ENCODE assay signal across 17 mouse cellular contexts in the genomic region with DNA sequence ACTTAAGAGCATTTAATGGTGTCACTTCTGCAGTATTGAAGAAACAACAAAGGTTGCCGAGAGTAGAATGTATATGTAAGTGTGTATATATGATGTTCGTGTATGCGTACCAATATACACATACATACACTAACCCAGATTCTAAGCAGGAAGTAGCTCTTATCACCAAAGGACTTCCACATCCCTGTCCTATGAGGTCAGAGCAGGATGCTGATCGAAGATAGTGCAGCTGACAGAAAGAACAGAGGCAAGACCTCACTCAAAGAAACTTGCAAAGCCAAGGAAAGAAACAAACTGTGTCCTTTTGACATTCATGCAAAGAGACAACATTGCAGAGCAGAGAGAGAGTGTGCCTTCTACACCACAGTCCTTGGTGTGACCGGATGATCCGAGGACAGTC.
DNase-seq lines count a peak whose midpoint lies in the region; ATAC-seq lines count a peak whose summit lies in the region.
"Had no signal": no experiment of that assay in that cellular context is flagged by ENCODE, and none has a peak within 500 bp of the region (broad histone marks: within the 10 kb centered on the region; RNA-seq: fewer than 3 reads in every experiment).

No protein-coding gene starts in this region.

- no peaks in the 10 kb centered on the region for H3K9me3 ChIP-seq in heart, embryonic 15.5 days (replicated peaks)
- H3K9me3 ChIP-seq in lung, embryonic 15.5 days: no peaks in the 10 kb centered on the region
- H3K9me3 ChIP-seq: forebrain, embryonic 12.5 days; hindbrain, embryonic 13.5 days; limb, embryonic 12.5 days had no signal

- no peaks in the 10 kb centered on the region for H3K27me3 ChIP-seq in heart, embryonic 15.5 days
- no peaks in the 10 kb centered on the region for H3K27me3 ChIP-seq in lung, embryonic 15.5 days
- H3K27me3 ChIP-seq: forebrain, embryonic 12.5 days; hindbrain, embryonic 13.5 days; limb, embryonic 12.5 days had no signal

- DNase-seq in heart, postnatal 10 days: no peak
- no peak for DNase-seq in lung, postnatal 14 days
- DNase-seq in T-cell, adult 2 months (ENCODE audit: low spot score): peak; percentile 19
- DNase-seq in thymus, postnatal 0 days (ENCODE audit: low spot score): peak; percentile 26
- no peak for DNase-seq in neural tube, embryonic 10.5 days (ENCODE audit: extremely low spot score, low spot score)
- DNase-seq: adrenal gland, postnatal 25 days; cerebellum, adult 9-11 months; embryo, embryonic 11 days; gastrocnemius, postnatal 36 days; kidney, adult 11 months; midbrain, embryonic 14.5 days; right cerebral cortex, adult 18-20 months had no signal

- H3K9ac ChIP-seq in heart, embryonic 15.5 days: no peak overlapping the region
- H3K9ac ChIP-seq in lung, embryonic 15.5 days: no peak overlapping the region
- H3K9ac ChIP-seq: forebrain, embryonic 12.5 days; hindbrain, embryonic 13.5 days; limb, embryonic 12.5 days had no signal

- H3K4me3 ChIP-seq in heart, embryonic 15.5 days: no peak overlapping the region
- H3K4me3 ChIP-seq in lung, embryonic 15.5 days: no peak overlapping the region
- H3K4me3 ChIP-seq: forebrain, embryonic 12.5 days; hindbrain, embryonic 13.5 days; limb, embryonic 12.5 days had no signal

- intact Hi-C loops in heart, postnatal 10 days (cut with DNase I): no loop called here

- peak overlapping the region; percentile 8; the same call in 1 of the 2 replicates for H3K27ac ChIP-seq in heart, embryonic 15.5 days
- peak overlapping the region; percentile 50 for H3K27ac ChIP-seq in lung, embryonic 15.5 days
- H3K27ac ChIP-seq: forebrain, embryonic 12.5 days; hindbrain, embryonic 13.5 days; limb, embryonic 12.5 days had no signal

- no peaks in the 10 kb centered on the region for H3K4me1 ChIP-seq in heart, embryonic 15.5 days (replicated peaks)
- peaks cover 11% of the 10 kb centered on the region; the same call in 1 of the 2 replicates for H3K4me1 ChIP-seq in lung, embryonic 15.5 days
- H3K4me1 ChIP-seq: forebrain, embryonic 12.5 days; hindbrain, embryonic 13.5 days; limb, embryonic 12.5 days had no signal

- H3K4me2 ChIP-seq in heart, embryonic 15.5 days: no peak overlapping the region
- H3K4me2 ChIP-seq in lung, embryonic 15.5 days: no peak overlapping the region; the same call in 1 of the 2 replicates
- H3K4me2 ChIP-seq: forebrain, embryonic 12.5 days; hindbrain, embryonic 13.5 days; limb, embryonic 12.5 days had no signal

- ATAC-seq in heart, embryonic 15.5 days (replicated peaks; ENCODE audit: insufficient number of reproducible peaks, insufficient read depth, low FRiP score, low read depth): no peak
- ATAC-seq in lung, embryonic 15.5 days (ENCODE audit: borderline replicate concordance, extremely low read depth, low FRiP score, low TSS enrichment): no peak

- WGBS in heart, embryonic 15.5 days: 60% methylated on average over 6 of the region's 6 CpGs
- WGBS in lung, embryonic 15.5 days: 63% methylated on average over 6 of the region's 6 CpGs

- H3K36me3 ChIP-seq in heart, embryonic 15.5 days: no peaks in the 10 kb centered on the region
- no peaks in the 10 kb centered on the region for H3K36me3 ChIP-seq in lung, embryonic 15.5 days
- H3K36me3 ChIP-seq: forebrain, embryonic 12.5 days; hindbrain, embryonic 13.5 days; limb, embryonic 12.5 days had no signal

Comparison
In these comparisons a context has a peak if more than half of its experiments do, and no peak if none do; other contexts are left out.
1. DNase-seq: peak in T-cell, adult 2 months (single experiment) and thymus, postnatal 0 days (single experiment); none in heart, postnatal 10 days (0 of 2), lung, postnatal 14 days (single experiment) and neural tube, embryonic 10.5 days (single experiment).